Mouse (Mus musculus) liver, embryonic 16.5 days (tissue): Measurements from ENCODE around the gene Rtp4. TPM values are rescaled to one million over a fixed set of nuclear protein-coding genes. Genes with fewer than 3 reads are reported as not detected.

ENCODE experiments used
- ATAC-seq: fragments of 200-750 bp; cut with Nextera tagmentation; 2 replicates; pipeline ENCODE4 v1.8.0; 2017; ENCODE audit warnings: low read depth, mild to moderate bottlenecking, moderate number of reproducible peaks, moderate library complexity
- H3K27ac ChIP-seq: fragments of 300-500 bp; sonication (generic); 2 replicates; pipeline ENCODE4 v1.5.1; 2014; ENCODE audit warnings: mild to moderate bottlenecking, low read length
- H3K27me3 ChIP-seq: fragments of 300-500 bp; sonication (generic); 2 replicates; pipeline ENCODE4 v1.6.1; 2014; ENCODE audit warnings: low read depth, low read length, mixed read lengths; ENCODE audit not compliant: control insufficient read depth, insufficient read depth
- H3K36me3 ChIP-seq: fragments of 300-500 bp; sonication (generic); 2 replicates; pipeline ENCODE4 v1.6.1; 2014; ENCODE audit warnings: mild to moderate bottlenecking; ENCODE audit not compliant: control insufficient read depth, insufficient read depth
- H3K4me1 ChIP-seq: fragments of 300-500 bp; sonication (generic); 2 replicates; pipeline ENCODE4 v1.6.1; 2014; ENCODE audit warnings: low read depth, low read length, mixed read lengths; ENCODE audit not compliant: control insufficient read depth
- H3K4me2 ChIP-seq: fragments of 300-500 bp; sonication (generic); 2 replicates; pipeline ENCODE4 v1.6.1; 2014; ENCODE audit warnings: low read depth, low read length, mixed read lengths
- H3K4me3 ChIP-seq: fragments of 300-500 bp; sonication (generic); 2 replicates; pipeline ENCODE4 v1.5.1; 2014; ENCODE audit warnings: low read depth, mild to moderate bottlenecking, low read length
- H3K9ac ChIP-seq: fragments of 300-500 bp; sonication (generic); 2 replicates; pipeline ENCODE4 v1.6.1; 2014; ENCODE audit warnings: low read depth, low read length
- H3K9me3 ChIP-seq: fragments of 300-500 bp; sonication (generic); replicated peaks from 2 replicates; pipeline ENCODE4 v1.6.1; 2016; ENCODE audit warnings: low read length; ENCODE audit not compliant: control insufficient read depth
- WGBS: fragments of 180-500 bp; shearing (Covaris S2); extraction: QIAGEN DNeasy Blood & Tissue Kit; methylation state at CpG from one replicate; pipeline ENCODE4 v1.1.7; 2014; ENCODE audit not compliant: insufficient replicate concordance; 5-methylcytosine and 5-hydroxymethylcytosine counted together
- polyA plus RNA-seq: library from polyadenylated mRNA; unstranded; fragments of >200 nt; fragmentation: Nextera tagmentation; extraction: Ambion mirVana; gene quantifications from 2 replicates; pipeline ENCODE4 v1.2.1, GENCODE M21; 2015

The Rtp4 gene
- polyA plus RNA-seq, 1 experiment from 2014 or later = 6.5 TPM

- no peaks in the 10 kb centered on the region for H3K27me3 ChIP-seq
- no peak overlapping the region for H3K4me3 ChIP-seq
- no peak overlapping the region for H3K27ac ChIP-seq
- 49% methylated on average over 5 of the region's 5 CpGs for WGBS
- H3K36me3 ChIP-seq = no peaks in the 10 kb centered on the region
- no peaks in the 10 kb centered on the region for H3K4me1 ChIP-seq
- H3K9me3 ChIP-seq = no peaks in the 10 kb centered on the region; the same call in 1 of the 2 replicates
- H3K4me2 ChIP-seq = no peak overlapping the region
- ATAC-seq = no peak
- H3K9ac ChIP-seq = no peak overlapping the region
Measured at GRCm38 (mm10) chr16:23591119-23592105, 71.3 kb downstream of the Rtp4 start.

- Histone ChIP-seq H3K4me3 (no peak overlapping the region), H3K27ac (no peak overlapping the region), H3K36me3 (no peaks in the 10 kb centered on the region), H3K27me3 (no peaks in the 10 kb centered on the region), H3K9ac (no peak overlapping the region), H3K4me1 (no peaks in the 10 kb centered on the region), H3K4me2 (no peak overlapping the region), H3K9me3 (no peaks in the 10 kb centered on the region; the same call in 1 of the 2 replicates)
- no peak for ATAC-seq
Measured at GRCm38 (mm10) chr16:23592501-23592900, 72.4 kb downstream of the Rtp4 start.

GRCm38 (mm10) chr16:23596696-23597095 lies 76.6 kb downstream of the Rtp4 start:
- no peaks in the 10 kb centered on the region for H3K9me3 ChIP-seq
- H3K27ac ChIP-seq = no peak overlapping the region
- H3K36me3 ChIP-seq = no peaks in the 10 kb centered on the region
- WGBS = 52% methylated on average over 3 of the region's 3 CpGs
- H3K9ac ChIP-seq = no peak overlapping the region
- no peak for ATAC-seq
- H3K4me3 ChIP-seq = no peak overlapping the region
- no peak overlapping the region for H3K4me2 ChIP-seq
- H3K4me1 ChIP-seq = no peaks in the 10 kb centered on the region
- H3K27me3 ChIP-seq = no peaks in the 10 kb centered on the region

GRCm38 (mm10) chr16:23597968-23598367 lies 77.9 kb downstream of the Rtp4 start:
- Histone ChIP-seq H3K9ac (no peak overlapping the region), H3K9me3 (no peaks in the 10 kb centered on the region), H3K4me3 (no peak overlapping the region), H3K27ac (no peak overlapping the region), H3K4me1 (no peaks in the 10 kb centered on the region), H3K27me3 (no peaks in the 10 kb centered on the region), H3K36me3 (no peaks in the 10 kb centered on the region), H3K4me2 (no peak overlapping the region)
- peak; percentile 83 for ATAC-seq

- WGBS = 56% methylated on average over 2 of the region's 2 CpGs
- Histone ChIP-seq H3K4me1 (peaks cover 3% of the 10 kb centered on the region; the same call in 1 of the 2 replicates), H3K9me3 (no peaks in the 10 kb centered on the region), H3K9ac (no peak overlapping the region), H3K27ac (no peak overlapping the region), H3K36me3 (no peaks in the 10 kb centered on the region), H3K27me3 (no peaks in the 10 kb centered on the region), H3K4me3 (no peak overlapping the region), H3K4me2 (no peak overlapping the region)
- no peak for ATAC-seq
Measured at GRCm38 (mm10) chr16:23606220-23606619, 86.1 kb downstream of the Rtp4 start.

- Histone ChIP-seq H3K4me2 (no peak overlapping the region), H3K9ac (no peak overlapping the region), H3K9me3 (no peaks in the 10 kb centered on the region), H3K27me3 (no peaks in the 10 kb centered on the region), H3K4me3 (no peak overlapping the region), H3K36me3 (no peaks in the 10 kb centered on the region), H3K27ac (no peak overlapping the region), H3K4me1 (peaks cover 3% of the 10 kb centered on the region; the same call in 1 of the 2 replicates)
- no peak for ATAC-seq
- WGBS = 66% methylated on average over 7 of the region's 7 CpGs
Measured at GRCm38 (mm10) chr16:23606651-23607050, 86.6 kb downstream of the Rtp4 start.

GRCm38 (mm10) chr16:23607911-23608410 lies 87.9 kb downstream of the Rtp4 start:
- no peaks in the 10 kb centered on the region for H3K36me3 ChIP-seq
- H3K9ac ChIP-seq = no peak overlapping the region
- no peak overlapping the region for H3K4me3 ChIP-seq
- WGBS = 26% methylated on average over 1 of the region's 1 CpGs
- H3K4me1 ChIP-seq = peaks cover 3% of the 10 kb centered on the region; the same call in 1 of the 2 replicates
- H3K9me3 ChIP-seq = no peaks in the 10 kb centered on the region
- H3K27me3 ChIP-seq = no peaks in the 10 kb centered on the region
- H3K4me2 ChIP-seq = no peak overlapping the region
- H3K27ac ChIP-seq = no peak overlapping the region
- no peak for ATAC-seq

GRCm38 (mm10) chr16:23609748-23610185 lies 89.7 kb downstream of the Rtp4 start:
- ATAC-seq = no peak
- H3K36me3 ChIP-seq = no peaks in the 10 kb centered on the region
- WGBS = 14% methylated on average over 11 of the region's 11 CpGs
- no peaks in the 10 kb centered on the region for H3K9me3 ChIP-seq
- peaks cover 3% of the 10 kb centered on the region; the same call in 1 of the 2 replicates for H3K4me1 ChIP-seq
- H3K4me2 ChIP-seq = peak overlapping the region; percentile 44
- no peaks in the 10 kb centered on the region for H3K27me3 ChIP-seq
- H3K9ac ChIP-seq = 0 out of 2 replicates have a peak overlapping the region, but pooled peaks have one; percentile 20
- peak overlapping the region; percentile 51 for H3K4me3 ChIP-seq
- no peak overlapping the region; the same call in 1 of the 2 replicates for H3K27ac ChIP-seq

- H3K36me3 ChIP-seq = no peaks in the 10 kb centered on the region
- H3K4me1 ChIP-seq = no peaks in the 10 kb centered on the region
- ATAC-seq = no peak
- no peak overlapping the region for H3K9ac ChIP-seq
- H3K9me3 ChIP-seq = no peaks in the 10 kb centered on the region
- H3K27ac ChIP-seq = no peak overlapping the region
- WGBS = 59% methylated on average over 4 of the region's 4 CpGs
- H3K4me3 ChIP-seq = no peak overlapping the region
- no peaks in the 10 kb centered on the region for H3K27me3 ChIP-seq
- no peak overlapping the region for H3K4me2 ChIP-seq
Measured at GRCm38 (mm10) chr16:23624205-23624604, 104.1 kb downstream of the Rtp4 start.
